Mouse (Mus musculus) layer of hippocampus, adult 11-12 months (tissue): ENCODE measurements around the gene Ryk.
"Not testable (repeated sequence)": the region's sequence is repeated elsewhere in the genome, so short reads cannot be mapped to it uniquely, and the experiment has no call there.

Source experiments
- DNase-seq: peaks from one replicate; pipeline ENCODE4 v3.0.0; 2022; ENCODE audit warnings: low spot score

Ryk gene

DNA sequence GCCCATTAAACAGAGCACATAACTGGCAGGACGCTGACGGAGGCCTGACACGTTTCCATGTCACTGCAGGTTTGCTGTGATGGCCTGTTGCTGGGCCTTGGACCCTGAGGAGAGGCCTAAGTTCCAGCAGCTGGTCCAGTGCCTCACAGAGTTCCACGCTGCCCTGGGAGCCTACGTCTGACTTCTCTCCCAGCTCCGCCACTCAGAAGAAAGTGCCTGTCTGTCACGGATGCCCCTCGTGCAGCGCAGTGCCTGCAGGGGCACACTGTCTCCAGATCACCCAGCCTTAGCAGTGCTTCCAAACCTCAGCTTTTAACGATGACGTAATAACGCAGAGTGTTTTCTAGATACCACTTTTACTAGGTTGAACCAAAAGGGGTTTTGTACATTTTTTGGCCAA, 72.1 kb downstream of the Ryk start:
- DNase-seq: no peak

DNA sequence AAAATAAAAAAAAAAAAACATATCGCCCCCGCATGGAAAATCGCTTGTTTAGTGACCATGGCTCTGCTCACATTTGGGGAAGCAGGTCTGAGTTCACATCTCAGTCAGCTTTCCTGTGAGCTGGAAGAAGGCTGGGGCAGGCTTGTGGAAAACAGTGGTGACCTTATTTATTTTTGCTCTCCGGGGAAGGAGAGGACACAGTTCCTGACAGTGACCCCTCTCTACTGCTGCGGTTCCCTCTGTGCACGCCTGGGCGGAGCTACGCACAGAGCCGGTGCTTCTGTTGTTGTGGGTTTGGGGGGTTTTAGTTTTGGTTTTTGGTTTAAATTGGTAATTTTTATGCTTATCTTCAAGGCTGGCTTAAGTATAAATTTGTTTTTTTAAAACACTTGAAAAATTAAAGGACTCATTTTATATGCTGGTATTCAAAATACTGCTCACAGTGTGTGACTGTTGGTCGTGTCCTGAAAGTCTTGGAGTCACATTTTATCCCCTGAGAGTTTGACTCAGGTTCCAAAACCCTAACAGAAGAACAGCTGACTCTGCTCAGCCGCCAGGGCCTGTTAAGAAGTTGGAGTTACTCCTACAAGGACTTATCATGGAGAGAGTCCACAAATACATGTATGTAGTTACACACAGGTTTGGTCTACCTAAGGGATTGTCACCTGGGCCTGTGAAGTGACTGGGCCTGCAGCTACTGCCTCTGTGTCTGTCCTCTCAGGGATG, 73.0 kb downstream of the Ryk start:
- no peak for DNase-seq

DNA sequence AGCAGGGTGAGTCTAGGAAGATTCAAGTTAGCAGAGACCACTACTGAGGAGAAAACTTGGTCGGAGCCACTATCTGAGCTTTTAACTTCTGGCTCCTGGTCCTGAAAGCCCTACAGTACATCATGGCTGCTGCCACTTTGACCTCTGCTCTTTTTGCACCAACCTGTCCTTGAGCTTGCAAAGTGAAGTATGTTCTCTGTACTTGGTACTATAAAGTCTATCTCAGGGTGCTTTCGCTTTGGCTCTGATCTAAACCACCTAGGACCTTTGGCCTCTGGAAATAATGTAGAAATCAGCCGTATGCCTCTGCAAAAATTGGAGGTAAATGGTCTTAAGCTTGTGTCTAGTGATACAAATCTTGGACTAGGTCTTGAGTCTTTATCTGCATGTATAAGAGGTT, 76.8 kb downstream of the Ryk start:
- DNase-seq: no peak

DNA sequence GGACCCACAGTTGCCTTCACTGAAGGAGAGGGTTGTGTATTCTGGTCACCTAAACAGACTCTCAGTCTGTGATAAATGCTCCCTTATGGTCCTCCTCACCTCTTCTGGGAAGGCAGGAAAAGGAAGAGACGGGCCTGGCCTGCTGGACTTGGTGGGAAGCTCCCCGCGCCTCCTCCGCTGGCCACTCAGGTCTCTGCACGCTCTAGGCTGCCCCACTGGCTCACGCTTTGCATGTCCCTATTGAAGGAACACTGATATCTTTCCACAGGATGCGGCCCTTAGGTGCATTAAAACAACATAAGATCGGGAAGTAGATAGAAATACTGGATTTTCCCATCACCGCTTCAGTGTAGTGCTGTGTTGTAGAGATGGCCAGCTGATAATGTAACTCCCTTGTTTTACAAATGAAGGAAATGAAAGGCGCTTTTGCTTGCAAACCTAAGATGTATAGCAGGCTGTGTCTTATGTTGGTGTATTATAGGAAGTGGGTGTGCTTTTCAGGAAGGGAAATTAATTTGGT, 77.9 kb downstream of the Ryk start:
- no peak for DNase-seq

DNA sequence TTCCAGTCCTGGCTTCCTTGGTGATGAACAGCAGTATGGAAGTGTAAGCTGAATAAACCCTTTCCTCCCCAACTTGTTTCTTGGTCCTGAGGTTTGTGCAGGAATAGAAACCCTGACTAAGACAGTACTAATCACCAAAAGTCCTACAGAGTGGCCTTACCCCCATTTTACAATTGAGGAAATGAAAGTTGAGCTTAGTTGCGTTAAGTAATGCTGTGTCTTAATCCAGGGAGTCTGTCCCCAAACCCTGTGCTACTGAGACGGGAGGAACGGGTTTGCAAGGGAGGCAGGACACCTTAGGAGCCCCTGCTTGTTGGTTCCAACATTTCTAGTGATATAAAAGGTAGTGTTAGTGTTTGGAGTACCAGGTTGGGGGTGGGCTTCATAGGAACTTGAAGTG, 78.9 kb downstream of the Ryk start:
- not testable (repeated sequence) for DNase-seq

DNA sequence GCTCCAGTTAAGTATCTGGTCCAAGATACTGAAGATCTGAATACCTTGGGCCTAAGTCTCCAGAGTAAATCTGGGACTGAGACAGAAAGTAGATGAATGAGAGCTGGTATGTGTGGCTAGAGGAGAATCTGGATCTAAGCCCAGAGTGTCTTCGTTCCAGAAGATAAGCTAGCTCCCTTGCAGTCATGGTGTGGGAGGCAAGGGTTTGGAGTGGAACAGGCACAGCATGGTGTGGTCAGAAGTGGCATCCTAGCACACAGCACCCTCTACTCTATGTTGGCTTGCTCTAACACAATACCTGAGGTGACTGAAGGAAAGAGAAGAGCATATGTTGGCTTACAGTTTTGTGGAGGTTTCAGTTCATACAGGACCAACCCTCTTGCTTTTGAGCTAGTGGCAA, 79.9 kb downstream of the Ryk start:
- DNase-seq: no peak

DNA sequence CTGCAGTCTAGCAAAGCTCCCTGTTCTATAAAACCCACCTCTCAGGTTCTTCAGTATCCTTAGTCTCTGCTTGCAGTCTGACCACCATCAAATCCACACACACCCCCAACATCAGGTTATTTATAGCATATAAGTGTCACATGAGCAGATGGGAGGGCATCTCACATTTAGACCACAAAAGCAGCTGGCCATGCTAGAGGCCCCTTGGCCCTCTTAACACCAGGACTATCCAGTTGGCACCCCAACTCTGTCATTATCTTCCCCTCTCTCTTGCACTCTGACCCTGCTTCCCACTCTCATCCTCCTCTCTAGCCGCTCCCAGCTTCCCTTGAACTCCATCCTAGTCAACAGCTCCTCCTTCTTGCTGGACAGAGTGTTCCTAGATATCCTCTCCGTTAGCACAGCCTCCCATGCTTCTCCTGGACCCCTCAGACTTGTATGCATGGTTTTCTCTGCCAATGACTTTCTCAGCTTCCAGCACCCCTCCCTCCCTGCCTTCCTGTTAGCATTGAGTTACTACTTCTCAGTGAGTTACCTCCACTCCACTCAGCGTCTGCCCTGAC, 80.7 kb downstream of the Ryk start:
- DNase-seq: no peak

DNA sequence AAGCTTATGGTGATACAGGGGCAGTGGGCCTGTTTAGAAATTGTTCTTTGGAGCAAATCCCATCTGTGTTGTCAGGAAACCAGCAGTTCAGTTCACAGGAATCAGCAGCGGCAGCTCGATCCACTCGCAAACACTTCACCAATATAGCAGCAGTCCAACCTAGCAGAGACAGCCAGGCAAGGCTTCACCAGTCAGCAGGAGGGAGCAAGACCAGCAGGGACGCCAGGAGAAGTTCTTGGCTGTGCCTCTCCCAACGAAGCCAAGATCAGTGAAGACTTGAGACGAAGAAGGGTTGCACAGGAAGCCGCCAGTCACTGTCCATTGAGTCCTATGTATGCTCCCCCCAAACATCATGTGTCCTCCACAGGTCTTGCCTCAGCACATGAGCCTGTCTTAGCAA, 81.4 kb downstream of the Ryk start:
- no peak for DNase-seq

DNA sequence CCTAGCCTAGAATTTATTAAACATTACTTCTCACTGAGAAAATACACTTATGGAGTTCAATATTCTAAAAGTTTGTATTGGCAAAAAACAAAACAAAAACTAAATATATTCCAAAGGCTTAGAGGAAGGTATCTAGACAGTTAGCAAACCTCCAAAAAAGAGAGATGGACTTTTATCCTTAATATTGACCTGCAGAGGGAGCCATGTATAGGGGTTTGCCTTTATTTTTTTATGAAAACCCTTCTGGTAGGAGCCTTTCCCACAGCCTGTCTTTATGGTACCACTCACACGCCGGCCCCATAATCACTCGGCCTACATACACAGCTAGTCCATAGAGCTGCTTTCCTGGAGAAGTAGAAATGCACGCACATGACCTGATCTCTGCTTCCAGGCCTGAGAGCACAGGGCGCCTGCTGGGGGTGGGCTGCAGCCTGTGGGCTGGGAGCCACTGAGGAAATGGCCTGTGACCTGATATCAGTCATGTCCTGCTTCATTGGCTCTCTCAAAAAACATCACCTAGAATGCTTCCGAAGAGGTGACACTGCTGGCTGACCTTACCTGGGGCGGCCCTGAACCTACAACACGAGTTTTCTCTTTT, 82.9 kb downstream of the Ryk start:
- no peak for DNase-seq

DNA sequence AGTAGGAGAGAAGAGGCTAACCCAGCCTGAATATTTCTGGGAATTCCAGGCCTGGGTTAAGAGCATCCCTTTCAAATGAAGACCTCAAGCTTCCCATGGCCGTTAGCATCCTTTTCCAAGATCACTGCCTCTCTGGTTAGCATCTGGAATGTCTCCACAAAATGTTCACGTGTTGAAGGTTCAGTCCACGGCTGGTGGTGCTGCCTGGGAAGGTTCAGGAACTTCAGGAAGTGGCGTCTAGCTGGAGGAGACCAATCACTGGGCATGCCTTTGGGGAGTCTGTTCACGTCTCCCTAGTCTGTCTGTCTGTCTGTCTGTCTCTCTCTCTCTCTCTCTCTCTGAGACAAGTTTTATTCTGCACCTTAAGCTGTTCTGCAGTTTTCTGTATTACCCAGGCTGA, 84.8 kb downstream of the Ryk start:
- no peak for DNase-seq

DNA sequence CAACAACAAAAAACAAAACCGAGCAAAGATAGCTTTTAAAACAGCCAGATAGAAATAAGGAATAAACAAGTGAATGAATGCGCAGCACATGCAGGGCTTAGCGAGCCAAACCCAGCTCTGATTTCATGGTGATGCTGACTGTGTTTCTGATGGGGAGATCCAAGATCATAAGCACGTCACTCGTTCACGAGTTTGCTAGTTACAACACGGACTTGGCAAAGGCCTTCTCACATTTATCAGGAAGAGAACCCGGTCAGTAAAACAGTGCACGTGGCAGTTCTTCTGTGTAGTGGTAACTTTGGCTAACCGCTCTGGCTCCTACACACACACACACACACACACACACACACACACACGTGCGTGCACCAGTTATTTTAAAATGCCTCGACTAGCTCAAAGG, 87.1 kb downstream of the Ryk start:
- DNase-seq: no peak

DNA sequence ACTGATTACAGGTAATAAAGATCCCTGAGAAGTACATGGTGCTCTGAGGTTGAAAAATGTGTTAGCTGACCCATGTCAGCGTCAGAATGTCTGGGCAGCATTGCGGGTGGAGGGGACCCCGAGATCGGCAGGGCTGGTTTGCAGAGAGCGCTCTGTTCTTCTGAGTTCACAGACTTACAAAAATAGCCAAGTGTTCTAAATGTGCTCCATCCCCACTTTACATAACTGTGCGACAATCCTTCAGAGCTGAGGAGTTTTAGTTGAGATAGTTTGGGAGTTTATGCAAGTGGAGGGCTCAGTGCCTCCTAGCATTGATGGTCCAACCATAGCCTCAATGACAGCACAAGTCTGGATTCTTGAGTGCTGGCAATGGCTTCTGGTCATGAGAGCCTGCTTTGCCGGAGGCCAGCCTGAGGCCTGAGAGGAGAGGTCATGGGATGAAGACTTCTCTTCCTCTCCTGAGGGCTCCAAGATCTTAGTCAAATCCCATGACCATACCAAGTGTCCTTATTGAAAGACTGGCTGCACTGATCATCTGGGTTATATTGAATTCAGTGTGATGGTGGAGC, 88.2 kb downstream of the Ryk start:
- DNase-seq: no peak

DNA sequence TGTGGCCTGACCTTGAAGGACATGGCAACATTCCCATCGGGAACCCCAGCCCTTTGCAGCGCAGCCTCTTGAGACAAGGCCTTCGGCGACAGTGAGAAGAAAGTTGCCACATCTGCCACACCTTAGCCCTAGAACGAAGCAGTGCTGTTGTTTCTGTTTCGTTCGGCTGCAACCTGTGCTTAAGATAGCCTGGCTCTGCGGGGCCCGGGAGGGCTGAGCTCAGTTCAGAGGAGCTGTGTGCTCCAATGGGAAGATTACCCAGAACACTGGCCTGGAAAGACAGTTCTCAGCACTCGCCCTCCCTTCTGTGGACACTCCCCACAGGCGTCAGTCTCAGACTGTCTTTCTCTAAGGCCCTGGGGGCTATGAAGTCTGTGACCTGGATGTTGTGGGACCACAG, 89.1 kb downstream of the Ryk start:
- DNase-seq: no peak

DNA sequence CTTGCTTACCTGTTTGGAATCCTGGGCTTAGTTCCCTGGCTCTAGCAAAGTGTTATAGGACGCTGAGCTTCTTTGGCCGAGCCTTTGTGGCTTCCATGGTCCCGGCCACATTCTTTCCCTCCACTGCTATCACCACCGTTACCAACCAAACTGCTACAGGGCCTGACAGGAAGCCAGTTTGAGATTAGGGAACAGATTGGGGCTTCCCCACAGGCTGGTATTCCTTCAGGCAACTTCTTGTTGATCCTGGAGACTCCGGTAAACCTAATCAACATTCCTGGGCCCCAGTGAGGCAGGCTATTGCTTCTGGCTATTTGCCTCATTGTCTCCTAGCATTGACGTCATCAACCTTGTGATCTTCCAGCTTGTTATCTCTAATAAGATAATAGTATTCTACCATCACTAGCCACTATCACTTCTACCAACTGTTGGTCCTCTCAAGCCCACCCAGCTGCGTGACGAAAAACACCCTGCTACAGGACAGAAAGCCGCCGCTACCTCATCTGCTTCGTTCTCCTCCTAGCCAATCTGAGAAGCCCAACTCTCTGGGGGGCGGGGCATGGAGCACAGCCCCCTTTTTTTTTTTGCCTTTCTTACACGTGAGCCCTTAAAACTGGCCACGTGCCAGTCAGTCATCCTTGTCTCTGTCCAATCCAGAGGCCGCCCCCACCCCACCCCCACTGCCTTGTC, 90.1 kb downstream of the Ryk start:
- DNase-seq: no peak

DNA sequence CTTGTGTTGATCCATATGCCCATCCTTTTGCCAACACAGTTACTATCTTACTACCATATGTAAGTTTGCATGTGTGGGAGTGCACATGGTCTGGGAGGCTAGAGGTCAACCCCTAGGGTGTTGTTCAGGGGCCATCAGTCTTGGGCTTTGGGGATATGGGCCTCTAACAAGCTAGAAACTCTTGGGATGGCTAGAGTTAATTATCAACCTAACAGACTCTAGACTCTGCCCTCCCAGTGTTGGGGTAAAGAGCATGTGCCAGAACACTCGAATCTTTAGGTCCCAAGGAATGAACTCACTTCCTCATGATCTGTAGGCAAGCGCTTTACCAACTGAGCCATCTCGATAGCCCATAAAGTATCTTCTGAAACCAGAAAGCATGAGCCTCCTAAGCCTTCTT, 91.4 kb downstream of the Ryk start:
- DNase-seq: no peak

DNA sequence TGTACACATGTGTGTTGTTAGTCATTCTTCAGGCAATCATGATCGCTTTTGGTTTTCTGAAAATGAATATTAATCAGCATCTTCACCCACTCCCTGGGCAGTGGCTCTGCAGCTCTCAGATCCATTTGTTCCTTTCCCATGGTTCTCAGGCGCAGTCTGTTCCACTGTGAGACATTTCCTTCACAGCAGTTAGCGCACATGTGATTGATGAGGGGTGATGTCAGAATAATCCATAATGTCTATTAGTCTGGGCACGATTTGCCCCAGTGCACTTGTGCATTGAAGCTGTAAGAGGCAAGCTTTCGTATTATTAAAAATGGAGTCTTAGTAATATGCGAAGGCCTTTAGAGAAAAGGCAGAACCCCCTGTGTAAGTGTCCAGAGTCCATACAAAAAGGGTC, 95.1 kb downstream of the Ryk start:
- DNase-seq: no peak

DNA sequence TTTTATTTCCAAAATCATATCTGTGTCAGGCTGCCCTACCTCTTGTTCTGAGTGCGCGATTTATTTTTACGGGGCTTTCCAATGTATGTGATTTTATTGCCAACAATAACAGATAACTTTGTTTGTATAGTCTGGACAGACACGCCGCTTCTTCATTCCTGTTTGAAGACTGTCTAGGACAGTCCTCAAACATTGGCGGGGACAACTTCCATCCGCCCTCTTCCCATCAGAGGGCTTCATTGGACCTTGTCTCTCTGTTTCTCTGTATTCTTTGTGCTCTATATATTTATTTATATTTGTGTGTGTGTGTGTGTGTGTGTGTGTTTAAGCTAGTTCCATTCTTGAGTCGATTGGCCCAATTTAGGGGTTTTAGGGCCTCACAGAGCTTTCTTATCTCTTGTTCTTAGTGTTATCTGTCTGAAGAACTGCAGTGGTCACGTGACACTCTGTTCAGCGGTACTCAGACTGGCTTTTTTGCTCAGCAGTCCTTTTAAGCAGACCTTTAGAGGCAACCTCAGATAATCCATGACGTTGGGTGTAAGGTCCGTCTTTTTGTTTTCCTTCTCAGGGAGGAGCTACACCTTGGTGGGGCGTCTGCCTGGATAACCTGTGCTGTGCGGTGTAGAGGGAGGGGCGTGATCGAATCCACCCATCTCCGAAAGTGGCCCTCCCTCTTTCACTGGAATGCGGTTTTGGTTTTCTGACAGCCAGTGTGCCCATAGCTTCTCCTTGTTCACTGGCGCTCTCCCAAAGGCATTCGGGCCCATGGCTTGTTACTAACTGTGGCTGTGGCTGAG, 99.4 kb downstream of the Ryk start:
- no peak for DNase-seq

DNA sequence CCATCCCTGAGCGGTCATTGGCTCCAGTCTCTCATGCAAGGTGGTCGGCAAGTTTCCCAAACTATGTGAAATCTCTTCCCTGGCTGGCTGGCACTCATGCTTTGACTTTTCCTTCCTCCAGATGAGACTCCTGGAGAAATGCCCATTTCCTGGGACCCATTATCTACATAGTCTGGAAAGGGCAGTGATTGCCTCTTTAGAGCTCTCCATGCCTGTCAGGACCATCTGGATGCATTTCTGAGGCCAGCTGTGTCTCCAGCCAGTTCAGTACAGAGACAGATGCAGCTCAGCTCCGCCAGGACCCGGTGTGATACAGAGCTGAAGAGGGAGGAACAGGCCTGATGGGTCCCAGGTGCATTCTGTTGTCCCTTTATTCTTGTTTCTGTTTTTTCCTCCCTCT, 107.5 kb downstream of the Ryk start:
- DNase-seq: no peak

DNA sequence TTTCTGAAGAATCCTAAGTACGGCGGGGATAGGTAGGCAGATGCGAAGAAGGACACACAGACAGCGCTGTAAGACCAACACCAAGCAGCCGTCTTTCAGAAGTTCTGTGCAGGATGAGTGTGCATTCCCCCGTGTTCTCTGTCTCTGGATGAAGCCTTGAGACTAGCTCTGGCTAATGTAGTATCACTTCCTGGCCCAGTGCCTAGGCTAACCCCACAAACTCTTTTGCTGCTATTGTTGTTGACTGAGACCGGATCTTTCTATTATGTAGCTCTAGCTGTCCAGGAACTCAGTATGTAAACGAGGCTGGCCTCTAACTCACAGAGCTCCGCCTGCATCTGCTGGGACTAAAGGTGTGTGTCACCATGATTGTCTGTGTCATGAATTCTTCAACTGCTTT, 110.2 kb downstream of the Ryk start:
- no peak for DNase-seq

DNA sequence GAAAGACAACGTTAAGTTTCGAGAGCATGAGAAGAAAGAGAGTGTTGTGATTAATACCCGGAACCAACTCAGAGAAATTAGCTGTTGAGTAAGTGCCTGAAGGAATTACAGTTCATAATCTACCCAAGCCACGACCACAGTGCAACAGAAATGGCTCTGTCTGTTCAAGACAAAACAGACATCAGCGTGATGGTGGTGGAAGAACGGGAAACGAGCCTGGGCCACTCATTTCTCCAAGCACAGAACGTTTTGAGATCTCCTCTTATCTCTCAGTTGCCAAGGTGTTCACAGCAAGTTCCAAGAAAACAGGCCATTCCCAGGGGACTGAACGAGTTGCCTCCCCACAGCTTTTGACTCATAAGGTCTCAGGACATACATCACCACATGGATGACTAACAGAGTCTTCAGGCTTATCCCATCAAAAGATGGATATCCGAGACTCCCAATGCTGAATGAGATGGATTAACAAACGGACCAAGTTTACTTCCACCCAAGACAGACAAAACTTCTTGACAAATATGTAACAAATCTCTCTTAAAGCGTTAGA, 111.8 kb downstream of the Ryk start:
- DNase-seq: no peak

DNA sequence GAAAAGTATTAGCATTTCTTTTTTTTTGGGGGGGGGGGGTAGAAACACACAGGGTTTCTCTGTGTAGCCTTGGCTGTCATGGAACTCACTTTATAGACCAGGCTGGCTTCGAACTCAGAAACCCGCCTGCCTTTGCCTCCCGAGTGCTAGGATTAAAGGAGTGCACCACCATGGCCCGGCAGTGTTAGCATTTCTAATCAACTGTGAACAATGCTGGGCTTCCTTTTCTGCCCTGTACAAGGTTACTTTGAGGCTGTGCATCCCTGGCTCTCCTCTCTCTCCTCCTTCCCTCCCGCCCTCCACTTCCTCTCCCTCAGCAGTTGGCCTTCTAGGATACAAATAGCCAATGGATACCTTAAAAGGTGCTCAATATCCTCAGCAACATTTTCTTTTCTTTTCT, 114.0 kb downstream of the Ryk start:
- no peak for DNase-seq
